Mouse (Mus musculus): ENCODE measurements at regions not wholly inside any gene's neighbourhood (a gene's known extent, or its start where the extent isn't known, plus 50 kb on each side); places are given as distances from the start of the nearest gene placed in this dataset.
A peak's percentile ranks its signal among the peaks of the same experiment; 100 is the strongest.
"Not testable (repeated sequence)": the region's sequence is repeated elsewhere in the genome, so short reads cannot be mapped to it uniquely, and the experiment has no call there.

DNA sequence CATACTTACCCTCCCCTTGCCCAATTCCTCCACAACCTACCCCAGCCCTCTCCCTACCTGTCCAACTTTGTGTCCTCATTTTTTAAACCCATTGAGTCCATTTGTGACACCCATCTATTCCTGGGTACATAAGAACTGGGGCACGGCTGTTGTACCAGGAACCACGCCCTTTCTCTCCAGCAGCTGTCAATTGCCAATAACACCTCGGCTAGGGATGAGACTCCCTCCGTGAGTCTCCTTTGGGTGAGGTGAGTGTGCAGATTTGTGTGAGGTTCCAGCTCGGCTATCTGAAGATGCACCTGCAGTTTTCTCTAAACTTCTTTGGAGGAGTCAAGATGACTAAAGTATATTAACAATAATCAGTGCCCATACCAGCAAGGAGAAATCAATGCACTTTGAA is 167.2 kb upstream of the Frmd6 start:
- Histone ChIP-seq H3K36me3 (ENCODE audit: control insufficient read depth, insufficient read depth, low read length) (peaks cover 25% of the 10 kb centered on the region), H3K27me3 (ENCODE audit: control insufficient read depth, insufficient read depth, low read length) (no peaks in the 10 kb centered on the region), H3K27ac (no peak overlapping the region), H3K9ac (ENCODE audit: low read depth, low read length) (no peak overlapping the region), H3K79me2 (replicated peaks; ENCODE audit: control insufficient read depth, insufficient read depth, low read length) (no peaks in the 10 kb centered on the region), H3K4me3 (no peak overlapping the region), H3K4me1 (ENCODE audit: control insufficient read depth, insufficient read depth, low read length) (peaks cover 12% of the 10 kb centered on the region)
- intact Hi-C loops (cut with DNase I), result loop anchor here (5.0 kb wide), 3 partner anchors 139 to 161 kb away; no protein-coding TSS in a partner anchor
- no peak for DNase-seq
- WGBS, result 88% methylated on average over 5 of the region's 5 CpGs
- TF ChIP-seq POLR2A (IDR thresholded peaks at IDR 0.05; ENCODE audit: insufficient read depth, low read depth, low read length) (no peak), CTCF (IDR thresholded peaks at IDR 0.05) (no peak), EP300 (IDR thresholded peaks at IDR 0.05; ENCODE audit: insufficient read depth, low read depth, low read length) (no peak)

DNA sequence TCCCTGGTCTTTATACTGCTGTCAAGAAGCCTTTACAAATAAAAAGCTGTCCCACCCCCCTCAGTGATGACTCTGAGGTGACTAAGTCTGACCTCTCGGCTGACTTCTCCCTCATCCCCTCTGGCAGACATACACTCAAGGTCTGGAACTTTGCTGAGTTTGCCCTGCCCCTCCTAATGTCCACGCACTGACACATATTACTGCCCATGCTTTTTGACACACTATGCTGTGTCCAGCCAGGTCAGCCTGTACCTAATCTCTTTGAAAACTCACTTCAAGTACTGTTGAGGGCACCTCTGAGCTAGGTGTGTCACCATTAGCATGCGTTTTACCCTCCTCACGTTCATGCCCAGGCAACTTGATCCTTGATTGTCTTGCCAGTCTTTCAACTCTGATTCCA is 164.9 kb upstream of the Frmd6 start:
- Histone ChIP-seq H3K27ac (no peak overlapping the region), H3K27me3 (ENCODE audit: control insufficient read depth, insufficient read depth, low read length) (no peaks in the 10 kb centered on the region), H3K4me3 (no peak overlapping the region), H3K4me1 (ENCODE audit: control insufficient read depth, insufficient read depth, low read length) (peaks cover 8% of the 10 kb centered on the region), H3K36me3 (ENCODE audit: control insufficient read depth, insufficient read depth, low read length) (peaks cover 12% of the 10 kb centered on the region), H3K9ac (ENCODE audit: low read depth, low read length) (no peak overlapping the region), H3K79me2 (replicated peaks; ENCODE audit: control insufficient read depth, insufficient read depth, low read length) (no peaks in the 10 kb centered on the region)
- WGBS, result 87% methylated on average over 4 of the region's 4 CpGs
- DNase-seq, result no peak
- no peak for TF ChIP-seq CTCF (IDR thresholded peaks at IDR 0.05)
- no peak for TF ChIP-seq POLR2A (IDR thresholded peaks at IDR 0.05; ENCODE audit: insufficient read depth, low read depth, low read length)
- no peak for TF ChIP-seq EP300 (IDR thresholded peaks at IDR 0.05; ENCODE audit: insufficient read depth, low read depth, low read length)
- intact Hi-C loops (cut with DNase I), result no loop called here

DNA sequence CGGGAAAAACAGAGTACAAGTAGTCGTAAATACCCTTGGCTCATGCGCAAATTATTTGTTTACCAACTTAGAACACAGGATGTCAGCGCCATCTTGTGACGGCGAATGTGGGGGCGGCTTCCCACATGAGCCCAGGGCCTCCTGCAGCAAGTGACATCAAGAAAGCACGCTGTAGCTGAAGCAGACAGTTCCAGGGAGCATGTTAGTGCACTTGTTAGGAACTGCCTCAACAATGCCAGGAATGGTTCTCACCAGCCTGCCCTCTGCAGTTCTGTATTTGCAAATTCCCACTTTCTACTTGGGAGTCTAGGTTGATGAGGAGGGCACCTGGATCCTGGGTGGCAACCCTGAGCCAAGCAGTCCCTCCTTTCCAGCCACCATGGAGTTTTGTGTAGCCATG is 157.2 kb upstream of the Frmd6 start:
- H3K36me3 ChIP-seq (ENCODE audit: control insufficient read depth, insufficient read depth, low read length); H3K27ac ChIP-seq; H3K79me2 ChIP-seq (replicated peaks; ENCODE audit: control insufficient read depth, insufficient read depth, low read length); intact Hi-C loops (cut with DNase I); H3K4me1 ChIP-seq (ENCODE audit: control insufficient read depth, insufficient read depth, low read length); H3K4me3 ChIP-seq; H3K9ac ChIP-seq (ENCODE audit: low read depth, low read length); H3K27me3 ChIP-seq (ENCODE audit: control insufficient read depth, insufficient read depth, low read length); DNase-seq: not testable (repeated sequence)
- WGBS, result 95% methylated on average over 7 of the region's 8 CpGs
- TF ChIP-seq CTCF (IDR thresholded peaks at IDR 0.05), result 0 out of 2 replicates have a peak, but pooled peaks have one; percentile 3

DNA sequence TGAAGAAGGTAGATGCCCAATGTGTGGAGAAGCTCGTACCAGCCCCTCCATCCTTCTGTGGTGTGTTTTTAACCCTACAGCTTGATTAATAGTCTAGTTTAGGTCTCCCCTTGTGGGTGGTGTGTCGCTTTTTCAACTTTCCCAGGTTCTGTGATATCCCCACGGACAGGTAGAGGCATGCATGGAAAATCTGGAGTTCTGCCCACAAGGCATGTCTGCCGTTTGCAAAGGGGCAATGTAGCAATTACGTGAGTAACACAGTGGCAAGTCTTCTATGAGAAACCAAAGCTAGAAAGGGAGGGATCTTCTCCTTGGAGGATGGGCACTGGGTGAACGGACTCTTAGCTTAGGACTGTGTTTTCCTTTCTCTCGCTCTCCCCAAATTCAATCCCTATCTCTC is 153.2 kb upstream of the Frmd6 start:
- Histone ChIP-seq H3K4me1 (ENCODE audit: control insufficient read depth, insufficient read depth, low read length) (no peaks in the 10 kb centered on the region; the same call in 1 of the 2 replicates), H3K9ac (ENCODE audit: low read depth, low read length) (no peak overlapping the region), H3K27me3 (ENCODE audit: control insufficient read depth, insufficient read depth, low read length) (no peaks in the 10 kb centered on the region), H3K4me3 (no peak overlapping the region), H3K27ac (no peak overlapping the region), H3K36me3 (ENCODE audit: control insufficient read depth, insufficient read depth, low read length) (no peaks in the 10 kb centered on the region), H3K79me2 (replicated peaks; ENCODE audit: control insufficient read depth, insufficient read depth, low read length) (no peaks in the 10 kb centered on the region)
- intact Hi-C loops (cut with DNase I), result no loop called here
- TF ChIP-seq POLR2A (IDR thresholded peaks at IDR 0.05; ENCODE audit: insufficient read depth, low read depth, low read length), result no peak
- TF ChIP-seq EP300 (IDR thresholded peaks at IDR 0.05; ENCODE audit: insufficient read depth, low read depth, low read length), result no peak
- TF ChIP-seq CTCF (IDR thresholded peaks at IDR 0.05), result no peak
- DNase-seq, result no peak
- WGBS, result 92% methylated on average over 7 of the region's 7 CpGs

DNA sequence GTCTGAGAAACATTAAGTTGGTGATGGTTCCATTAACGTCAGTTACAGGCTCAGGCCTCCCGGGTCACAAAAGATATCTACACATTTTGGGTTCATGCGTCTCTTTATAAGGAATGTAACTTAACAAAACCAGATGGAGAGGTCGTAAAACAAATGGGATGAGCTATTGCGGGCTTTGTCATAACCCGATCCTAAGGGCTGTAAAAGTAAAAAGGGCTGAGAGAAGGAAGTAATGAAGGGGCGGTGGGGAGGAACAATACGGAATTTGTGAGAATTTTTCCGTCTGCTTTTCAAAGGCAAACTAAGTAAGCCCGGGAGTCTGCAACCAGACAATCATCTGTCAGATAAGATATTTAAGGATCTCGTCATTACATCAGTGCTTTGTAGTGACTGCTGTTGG is 152.1 kb upstream of the Frmd6 start:
- no peak for DNase-seq
- Histone ChIP-seq H3K27me3 (ENCODE audit: control insufficient read depth, insufficient read depth, low read length) (no peaks in the 10 kb centered on the region), H3K36me3 (ENCODE audit: control insufficient read depth, insufficient read depth, low read length) (no peaks in the 10 kb centered on the region), H3K4me1 (ENCODE audit: control insufficient read depth, insufficient read depth, low read length) (no peaks in the 10 kb centered on the region; the same call in 1 of the 2 replicates), H3K79me2 (replicated peaks; ENCODE audit: control insufficient read depth, insufficient read depth, low read length) (no peaks in the 10 kb centered on the region), H3K4me3 (no peak overlapping the region), H3K27ac (no peak overlapping the region), H3K9ac (ENCODE audit: low read depth, low read length) (no peak overlapping the region)
- intact Hi-C loops (cut with DNase I), result no loop called here
- no peak for TF ChIP-seq EP300 (IDR thresholded peaks at IDR 0.05; ENCODE audit: insufficient read depth, low read depth, low read length)
- no peak for TF ChIP-seq CTCF (IDR thresholded peaks at IDR 0.05)
- TF ChIP-seq POLR2A (IDR thresholded peaks at IDR 0.05; ENCODE audit: insufficient read depth, low read depth, low read length), result no peak
- WGBS, result 72% methylated on average over 11 of the region's 11 CpGs

DNA sequence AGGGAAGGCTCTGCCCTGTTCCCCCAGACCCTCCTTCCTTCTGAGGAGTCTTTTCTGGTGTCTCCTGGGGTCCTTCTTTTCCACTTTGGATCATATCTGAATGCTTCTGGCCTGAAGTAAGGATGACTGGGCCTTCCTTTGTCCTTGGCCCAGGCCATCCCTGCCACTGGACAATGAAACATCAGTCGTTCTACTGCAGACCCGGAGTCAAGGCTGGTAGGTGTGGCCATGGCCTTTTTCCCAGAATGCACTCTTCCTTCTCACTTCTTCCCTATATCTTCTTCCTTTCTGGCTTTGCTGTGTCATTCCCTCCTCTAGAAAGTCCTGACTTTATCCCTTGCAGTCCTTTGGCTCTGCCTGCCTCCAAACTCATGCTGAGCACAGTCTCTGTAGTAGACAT is 151.2 kb upstream of the Frmd6 start:
- peak in 1 of 2 experiments; percentile 8 for DNase-seq
- intact Hi-C loops (cut with DNase I), result loop anchor here (1.0 kb wide), 1 partner anchor 19 kb away; no protein-coding TSS in a partner anchor
- TF ChIP-seq POLR2A (IDR thresholded peaks at IDR 0.05; ENCODE audit: insufficient read depth, low read depth, low read length) (no peak), EP300 (IDR thresholded peaks at IDR 0.05; ENCODE audit: insufficient read depth, low read depth, low read length) (no peak), CTCF (IDR thresholded peaks at IDR 0.05) (no peak)

More for the DNA sequence above, 151.2 kb upstream of the Frmd6 start:
- Histone ChIP-seq H3K36me3 (ENCODE audit: control insufficient read depth, insufficient read depth, low read length) (no peaks in the 10 kb centered on the region), H3K4me1 (ENCODE audit: control insufficient read depth, insufficient read depth, low read length) (no peaks in the 10 kb centered on the region; the same call in 1 of the 2 replicates), H3K4me3 (no peak overlapping the region), H3K9ac (ENCODE audit: low read depth, low read length) (no peak overlapping the region), H3K27me3 (ENCODE audit: control insufficient read depth, insufficient read depth, low read length) (no peaks in the 10 kb centered on the region), H3K79me2 (replicated peaks; ENCODE audit: control insufficient read depth, insufficient read depth, low read length) (no peaks in the 10 kb centered on the region), H3K27ac (no peak overlapping the region)
- 68% methylated on average over 2 of the region's 2 CpGs for WGBS

Measured in heart, adult 2 months (tissue).